8 mouse cellular contexts compared by ENCODE assay signal in the genomic region with DNA sequence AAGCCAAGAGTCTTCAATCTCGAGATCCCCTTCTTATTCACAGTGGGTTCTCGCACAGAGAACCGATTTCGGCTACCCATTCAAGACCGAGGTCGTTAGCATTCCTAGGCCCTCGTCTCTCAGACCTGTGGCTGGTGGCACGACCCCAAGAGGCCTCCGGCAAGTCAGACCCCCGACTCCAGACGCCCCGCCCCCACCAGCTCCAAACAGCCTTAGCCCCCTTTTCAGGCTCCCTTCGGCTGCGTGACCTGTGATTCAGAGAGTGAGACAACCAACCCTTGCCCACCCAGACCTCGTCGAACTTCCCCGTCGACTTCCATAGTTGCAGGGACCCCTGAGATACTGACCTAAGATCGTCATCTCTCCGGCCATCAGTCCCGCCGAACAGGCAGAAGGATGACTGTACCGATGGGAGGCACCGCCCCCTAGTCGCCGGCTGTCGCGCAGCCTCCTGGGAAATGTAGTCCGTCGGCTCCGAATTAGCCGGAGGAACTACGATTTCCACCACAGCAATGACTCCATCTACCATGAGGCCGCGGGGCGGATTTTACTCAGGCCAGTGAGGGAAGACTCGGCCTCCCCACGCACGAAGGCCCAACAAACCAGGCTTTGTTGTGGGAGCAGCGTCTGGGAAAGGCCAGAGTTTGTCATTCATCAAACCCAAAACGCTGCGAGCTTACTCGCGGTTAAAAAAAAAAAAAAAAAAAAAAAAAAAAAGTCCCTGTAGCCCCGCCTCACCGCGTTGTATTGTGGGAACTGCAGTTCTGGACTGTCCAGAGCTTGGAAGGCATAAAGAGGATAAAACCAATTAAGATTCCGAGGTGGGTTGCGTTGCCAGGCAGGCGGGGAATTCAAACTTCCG. TPM values are rescaled to one million over a fixed set of nuclear protein-coding genes. Genes with fewer than 3 reads are reported as not detected.
DNase-seq lines count a peak whose midpoint lies in the region; ATAC-seq lines count a peak whose summit lies in the region.

A gene (minus strand): TSS at position 717 of the 862 bp plus-strand sequence.

- peak; percentile 98 to 99 for DNase-seq in adrenal gland, adult (ENCODE audit: inconsistent age in 2 of 2, low spot score in 1 of 2)
- peak; percentile 98 for DNase-seq in embryo, embryonic 10.5 days (ENCODE audit: low spot score)
- peak; percentile 97 for DNase-seq in gastrocnemius, postnatal 14 days
- peak; percentile 98 to 99 for DNase-seq in left cerebral cortex, postnatal 10 days (ENCODE audit: extremely low spot score in 1 of 2, low spot score in 2 of 2)
- peak; percentile 98 for DNase-seq in right cerebral cortex, postnatal 25 days
- peak; percentile 94 to 97 for DNase-seq in urinary bladder, postnatal 4 days (ENCODE audit: low spot score in 2 of 2)

- intact Hi-C loops in gastrocnemius, postnatal 14 days (cut with DNase I; ENCODE audit: low total_unique reads), result no loop called here
- intact Hi-C loops in left cerebral cortex, postnatal 10 days (cut with DNase I), result no loop called here

- ATAC-seq in inflammation-experienced regulatory T-cells, adult 6 months, result peak; percentile 92
- peak; percentile 97 for ATAC-seq in megakaryocyte-erythroid progenitor cell, adult 5-6 weeks (replicated peaks; ENCODE audit: low FRiP score, low TSS enrichment, poor library complexity, severe bottlenecking)

RNA-seq across cellular contexts. Expression of the gene that starts here (rescaled TPM):
- 10 to 100 TPM in 1 of 2 experiments, 1 to 10 TPM in 1; 8.5 to 10.3 TPM for total RNA-seq in gastrocnemius, postnatal 14 days (2021)
- 10 to 100 TPM in 2 of 3 experiments, 1 to 10 TPM in 1; 8.5 to 14.0 (median 12.6) TPM for polyA plus RNA-seq in inflammation-experienced regulatory T-cells, adult 6 months (2017; shearing (Covaris generic))
- total RNA-seq in left cerebral cortex, postnatal 10 days (2021), result 10 to 100 TPM; 40.1 to 43.0 TPM
- total RNA-seq in megakaryocyte-erythroid progenitor cell, adult 5-6 weeks (2014; fragmentation: Nextera tagmentation), result 6.3 and 8.2 TPM in 2 replicates
- total RNA-seq in megakaryocyte-erythroid progenitor cell, adult 5-6 weeks (2017), result 20.4 and 21.5 TPM in 2 replicates

Comparison
In these comparisons a context has a peak if more than half of its experiments do, and no peak if none do; other contexts are left out.
1. Peak in every context shown above with its lines: DNase-seq and ATAC-seq.